Mouse (Mus musculus) forebrain, embryonic 15.5 days (tissue): ENCODE data around the gene Ankrd13a. TPM values are rescaled to one million over a fixed set of nuclear protein-coding genes. Genes with fewer than 3 reads are reported as not detected.

Experiments
- ATAC-seq: fragments of 200-750 bp; cut with Nextera tagmentation; replicated peaks from 2 replicates; pipeline ENCODE4 v1.8.0; 2017; ENCODE audit warnings: mild to moderate bottlenecking, moderate TSS enrichment, moderate library complexity
- H3K27ac ChIP-seq: fragments of 300-500 bp; sonication (generic); replicated peaks from 2 replicates; pipeline ENCODE4 v1.5.1; 2015; ENCODE audit warnings: mild to moderate bottlenecking, inconsistent platforms
- H3K27me3 ChIP-seq: fragments of 300-500 bp; sonication (generic); 2 replicates; pipeline ENCODE4 v1.6.1; 2015; ENCODE audit warnings: inconsistent platforms
- H3K36me3 ChIP-seq: fragments of 300-500 bp; sonication (generic); 2 replicates; pipeline ENCODE4 v1.6.1; 2015; ENCODE audit warnings: mild to moderate bottlenecking, inconsistent platforms
- H3K4me1 ChIP-seq: fragments of 300-500 bp; sonication (generic); 2 replicates; pipeline ENCODE4 v1.6.1; 2015; ENCODE audit warnings: inconsistent platforms
- H3K4me2 ChIP-seq: fragments of 300-500 bp; sonication (generic); replicated peaks from 2 replicates; pipeline ENCODE4 v1.6.1; 2015; ENCODE audit warnings: mild to moderate bottlenecking, inconsistent platforms
- H3K4me3 ChIP-seq: fragments of 300-500 bp; sonication (generic); 2 replicates; pipeline ENCODE4 v1.5.1; 2015; ENCODE audit warnings: mild to moderate bottlenecking, inconsistent platforms
- H3K9ac ChIP-seq: fragments of 300-500 bp; sonication (generic); replicated peaks from 2 replicates; pipeline ENCODE4 v1.6.1; 2015; ENCODE audit warnings: mild to moderate bottlenecking, inconsistent platforms
- H3K9me3 ChIP-seq: fragments of 300-500 bp; sonication (generic); 2 replicates; pipeline ENCODE4 v1.6.1; 2016; ENCODE audit warnings: inconsistent platforms
- WGBS: fragments of 180-500 bp; shearing (Covaris S2); methylation state at CpG from one replicate; pipeline ENCODE4 v1.1.7; 2015; ENCODE audit warnings: mixed read lengths; 5-methylcytosine and 5-hydroxymethylcytosine counted together
- polyA plus RNA-seq: library from polyadenylated mRNA; unstranded; fragments of >200 nt; fragmentation: Nextera tagmentation; extraction: Ambion mirVana; gene quantifications from 2 replicates; pipeline ENCODE4 v1.2.1, GENCODE M21; 2015

Gene Ankrd13a
- polyA plus RNA-seq, 1 experiment from 2014 or later = 32.8 TPM

GRCm38 (mm10) chr5:114769786-114770185 is 4.7 kb upstream of the Ankrd13a start:
- 91% methylated on average over 8 of the region's 8 CpGs for WGBS
- H3K4me2 ChIP-seq = no peak overlapping the region
- no peak overlapping the region for H3K4me3 ChIP-seq
- peaks cover 12% of the 10 kb centered on the region; the same call in 1 of the 2 replicates for H3K36me3 ChIP-seq
- no peak overlapping the region for H3K9ac ChIP-seq
- no peak for ATAC-seq
- H3K9me3 ChIP-seq = no peaks in the 10 kb centered on the region
- H3K27ac ChIP-seq = no peak overlapping the region
- no peaks in the 10 kb centered on the region for H3K27me3 ChIP-seq
- peaks cover 24% of the 10 kb centered on the region for H3K4me1 ChIP-seq

DNA sequence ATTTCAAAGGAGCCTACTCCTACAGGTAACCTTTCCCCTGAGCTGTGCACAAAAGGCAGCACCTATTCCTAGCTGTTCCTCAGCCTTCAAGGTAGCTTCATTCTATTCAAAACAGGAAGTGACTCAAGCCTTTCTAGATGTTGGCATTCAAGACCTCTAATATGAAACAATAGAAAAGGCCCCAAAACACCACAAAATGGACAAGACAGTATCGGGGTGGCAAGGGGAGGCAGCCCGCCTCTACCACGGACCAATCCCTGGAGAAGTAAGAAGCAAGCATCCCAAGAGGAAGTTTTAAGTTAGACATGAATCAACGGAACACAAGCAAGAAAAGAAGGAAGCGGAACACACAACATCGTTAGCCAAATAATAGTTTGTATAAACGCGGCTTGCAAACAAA is 2.7 kb upstream of the Ankrd13a start:
- ATAC-seq = no peak
- Histone ChIP-seq H3K4me2 (peak overlapping the region; percentile 71), H3K27me3 (no peaks in the 10 kb centered on the region), H3K36me3 (no peaks in the 10 kb centered on the region), H3K9ac (no peak overlapping the region), H3K9me3 (no peaks in the 10 kb centered on the region), H3K4me3 (peak overlapping the region; percentile 76), H3K27ac (no peak overlapping the region; the same call in 1 of the 2 replicates), H3K4me1 (peaks cover 40% of the 10 kb centered on the region)
- 50% methylated on average over 8 of the region's 8 CpGs for WGBS

DNA sequence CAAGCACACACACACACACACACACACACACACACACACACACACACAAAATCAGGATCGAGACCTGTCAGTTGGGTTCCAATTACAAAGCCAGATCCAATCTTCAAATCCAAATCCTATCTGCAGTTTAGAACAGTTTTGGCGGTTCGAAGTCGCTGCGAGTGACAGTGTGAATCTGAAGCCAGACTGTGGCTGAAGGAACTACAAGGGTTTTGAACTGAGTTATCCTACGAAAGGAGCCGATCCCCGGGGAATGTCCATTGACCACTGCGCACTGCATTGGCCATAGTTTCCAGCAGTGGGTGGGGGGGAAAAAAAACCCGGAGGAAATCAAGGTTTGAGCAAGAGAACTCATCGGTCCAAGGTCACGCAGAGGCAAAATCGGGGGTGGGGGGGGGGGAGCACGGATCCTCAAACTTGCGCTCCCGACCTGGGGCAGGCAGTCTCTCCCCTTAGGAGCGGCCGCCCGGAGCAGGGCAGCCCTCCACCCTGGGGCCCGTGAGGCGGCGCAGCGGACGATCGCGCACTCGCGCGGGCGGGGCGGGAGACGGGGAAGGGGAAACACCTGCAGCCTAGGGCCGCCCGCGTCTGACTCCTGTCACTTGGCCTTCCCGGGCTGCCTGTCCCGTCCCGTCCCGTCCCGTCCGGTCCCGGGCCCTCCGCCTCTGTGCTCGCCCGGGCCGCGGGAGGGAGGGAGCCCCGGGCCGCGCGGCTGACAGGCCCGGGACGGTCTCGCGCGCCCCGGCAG is 1.8 kb upstream of the Ankrd13a start:
- peak overlapping the region; percentile 95 for H3K27ac ChIP-seq
- no peaks in the 10 kb centered on the region for H3K36me3 ChIP-seq
- H3K4me2 ChIP-seq = peak overlapping the region; percentile 71
- WGBS = under 1% methylated on average over 51 of the region's 57 CpGs
- H3K4me1 ChIP-seq = peaks cover 44% of the 10 kb centered on the region
- peak overlapping the region; percentile 76 for H3K4me3 ChIP-seq
- no peaks in the 10 kb centered on the region for H3K9me3 ChIP-seq
- peak overlapping the region; percentile 95 for H3K9ac ChIP-seq
- no peaks in the 10 kb centered on the region for H3K27me3 ChIP-seq
- peak; percentile 46 for ATAC-seq

GRCm38 (mm10) chr5:114773211-114773710 is 1.2 kb upstream of the Ankrd13a start:
- H3K4me1 ChIP-seq = peaks cover 48% of the 10 kb centered on the region
- H3K27me3 ChIP-seq = no peaks in the 10 kb centered on the region
- peak overlapping the region; percentile 71 for H3K4me2 ChIP-seq
- WGBS = under 1% methylated on average over 28 of the region's 52 CpGs
- ATAC-seq = peak; percentile 78
- H3K9ac ChIP-seq = peak overlapping the region; percentile 95
- H3K9me3 ChIP-seq = no peaks in the 10 kb centered on the region
- H3K27ac ChIP-seq = peak overlapping the region; percentile 95
- H3K36me3 ChIP-seq = no peaks in the 10 kb centered on the region
- H3K4me3 ChIP-seq = peak overlapping the region; percentile 76

DNA sequence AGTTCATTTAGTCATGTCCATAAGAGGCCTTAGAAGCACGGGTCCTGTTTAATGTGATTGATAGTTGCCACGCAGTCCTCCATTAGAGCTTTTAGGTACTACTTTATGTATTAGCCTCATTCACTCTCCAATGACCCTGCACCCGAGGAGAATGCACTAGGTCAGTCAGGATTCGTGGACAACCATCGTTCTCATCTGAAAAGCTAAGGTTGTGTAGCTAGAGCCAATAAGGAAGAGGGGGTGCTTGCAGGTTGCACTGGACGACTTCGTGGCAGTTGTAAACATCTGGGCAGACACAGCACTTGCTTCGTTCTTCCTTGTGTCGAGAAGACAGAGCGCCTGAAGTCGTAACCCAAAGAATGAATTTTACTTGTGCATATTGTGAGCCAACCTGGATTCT is 697 bp upstream of the Ankrd13a start:
- peaks cover 48% of the 10 kb centered on the region for H3K4me1 ChIP-seq
- H3K4me2 ChIP-seq = peak overlapping the region; percentile 71
- peak overlapping the region; percentile 95 for H3K9ac ChIP-seq
- peak overlapping the region; percentile 95 for H3K27ac ChIP-seq
- no peaks in the 10 kb centered on the region for H3K27me3 ChIP-seq
- no peaks in the 10 kb centered on the region for H3K36me3 ChIP-seq
- ATAC-seq = 0 out of 2 replicates have a peak, but pooled peaks have one; percentile 2
- no peaks in the 10 kb centered on the region for H3K9me3 ChIP-seq
- WGBS = 2% methylated on average over 11 of the region's 11 CpGs
- H3K4me3 ChIP-seq = peak overlapping the region; percentile 76

DNA sequence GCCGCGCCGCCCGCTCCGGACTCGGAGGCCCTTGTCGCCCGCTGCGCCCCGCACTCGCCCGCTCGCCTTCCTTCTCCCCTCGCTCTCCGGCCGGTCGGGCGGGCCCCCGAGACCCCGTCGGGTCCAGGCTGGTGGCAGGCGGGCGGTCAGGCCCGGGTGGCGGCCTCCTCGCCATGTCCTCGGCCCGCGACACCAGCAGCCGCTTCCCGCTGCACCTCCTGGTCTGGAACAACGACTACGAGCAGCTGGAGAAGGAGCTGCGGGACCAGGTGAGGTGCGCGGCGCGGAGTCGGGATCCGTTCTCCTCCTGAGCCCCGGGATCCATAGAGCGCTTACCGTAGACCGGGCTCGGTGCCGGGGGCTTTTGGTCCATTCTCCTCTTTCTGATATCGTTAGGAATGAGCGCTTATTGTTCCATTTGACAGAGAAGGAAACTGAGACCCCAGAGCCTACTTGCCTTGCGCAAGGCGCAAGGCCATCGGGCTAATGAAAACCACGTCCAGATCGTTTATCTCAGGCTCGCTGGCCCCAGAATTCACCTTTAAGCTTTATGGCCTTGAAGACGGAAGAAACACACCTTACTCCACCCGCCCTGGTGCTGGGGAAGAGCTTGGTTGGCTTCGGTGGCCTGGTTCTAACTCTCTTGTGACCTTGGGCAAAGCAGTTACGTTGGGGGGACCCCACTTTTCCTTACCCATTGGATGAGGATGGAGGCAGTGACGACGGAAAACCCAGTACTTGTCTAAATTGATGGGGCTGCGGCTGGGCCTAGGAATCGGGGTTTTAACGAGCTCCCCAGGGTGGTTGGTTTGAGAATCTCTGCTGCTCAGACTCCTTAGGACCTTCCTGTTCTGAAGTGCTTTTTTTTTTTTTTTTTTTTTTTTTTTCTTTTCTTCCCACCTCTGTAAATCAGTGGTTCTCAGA is 841 bp downstream of the Ankrd13a start, which contains the start of gene Git2:
Git2 (minus strand) TSS at position 462 of the 924 bp plus-strand sequence.
- ATAC-seq = peak; percentile 4; the same call in 1 of the 2 replicates
- Histone ChIP-seq H3K4me2 (peak within 1 kb of the TSS; percentile 71), H3K9ac (peak within 1 kb of the TSS; percentile 95), H3K9me3 (no peaks in the 10 kb centered on the region), H3K4me1 (peaks cover 45% of the 10 kb centered on the region), H3K4me3 (peak within 1 kb of the TSS; percentile 76), H3K36me3 (no peaks in the 10 kb centered on the region), H3K27me3 (no peaks in the 10 kb centered on the region), H3K27ac (peak within 1 kb of the TSS; percentile 95)
- under 1% methylated on average over 63 of the region's 63 CpGs for WGBS

DNA sequence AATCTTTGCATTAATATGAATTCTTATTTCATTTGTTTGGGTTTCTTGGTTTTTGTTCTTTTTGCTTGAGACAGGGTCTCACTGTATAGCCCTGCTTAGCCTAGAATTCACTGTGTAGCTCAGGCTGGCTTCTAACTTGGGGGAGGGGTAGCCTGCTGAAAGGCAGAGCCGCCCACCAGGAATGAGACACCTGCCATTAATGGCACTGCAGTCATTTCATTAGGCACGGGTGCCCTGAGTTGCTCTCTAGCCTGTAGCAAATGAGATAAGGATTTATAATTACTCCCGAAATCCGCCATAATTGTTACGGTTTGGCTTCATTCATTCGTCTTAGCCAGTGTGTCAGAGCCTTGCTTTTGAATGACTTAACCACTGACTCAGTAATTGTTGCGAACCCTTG is 1.7 kb downstream of the Ankrd13a start:
- H3K9me3 ChIP-seq = no peaks in the 10 kb centered on the region
- H3K27me3 ChIP-seq = no peaks in the 10 kb centered on the region
- H3K4me2 ChIP-seq = peak overlapping the region; percentile 71
- no peaks in the 10 kb centered on the region for H3K36me3 ChIP-seq
- WGBS = 40% methylated on average over 7 of the region's 7 CpGs
- no peak overlapping the region for H3K27ac ChIP-seq
- peak overlapping the region; percentile 95 for H3K9ac ChIP-seq
- H3K4me3 ChIP-seq = peak overlapping the region; percentile 76
- peaks cover 41% of the 10 kb centered on the region for H3K4me1 ChIP-seq
- ATAC-seq = no peak

DNA sequence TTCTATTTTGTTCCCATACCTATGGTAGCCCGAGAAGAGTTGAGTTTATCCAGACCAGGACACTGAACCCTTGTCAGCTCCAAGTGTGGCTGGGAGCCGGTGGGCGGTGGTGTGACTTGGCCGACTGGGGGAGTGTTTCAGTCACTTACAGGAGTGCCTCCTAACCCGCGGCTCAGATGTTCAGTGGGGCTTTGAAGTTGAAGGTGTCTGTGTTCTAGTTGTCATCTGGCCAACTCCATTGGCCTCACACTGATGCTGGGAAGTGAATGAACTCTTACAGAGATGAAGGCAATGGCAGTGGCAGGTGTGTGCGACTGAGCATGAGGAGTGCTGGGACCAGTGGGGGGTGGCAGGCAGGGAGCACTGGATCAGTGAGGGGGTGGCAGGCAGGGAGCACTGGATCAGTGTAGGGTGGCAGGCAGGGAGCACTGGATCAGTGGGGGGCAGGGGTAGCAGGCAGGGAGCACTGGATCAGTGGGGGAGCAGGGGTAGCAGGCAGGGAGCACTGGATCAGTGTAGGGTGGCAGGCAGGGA is 5.5 kb downstream of the Ankrd13a start:
- Histone ChIP-seq H3K9ac (no peak overlapping the region), H3K27ac (no peak overlapping the region), H3K4me1 (peaks cover 24% of the 10 kb centered on the region), H3K9me3 (no peaks in the 10 kb centered on the region), H3K27me3 (no peaks in the 10 kb centered on the region), H3K4me2 (no peak overlapping the region), H3K4me3 (no peak overlapping the region), H3K36me3 (no peaks in the 10 kb centered on the region)
- no peak for ATAC-seq
- WGBS = 80% methylated on average over 7 of the region's 7 CpGs

DNA sequence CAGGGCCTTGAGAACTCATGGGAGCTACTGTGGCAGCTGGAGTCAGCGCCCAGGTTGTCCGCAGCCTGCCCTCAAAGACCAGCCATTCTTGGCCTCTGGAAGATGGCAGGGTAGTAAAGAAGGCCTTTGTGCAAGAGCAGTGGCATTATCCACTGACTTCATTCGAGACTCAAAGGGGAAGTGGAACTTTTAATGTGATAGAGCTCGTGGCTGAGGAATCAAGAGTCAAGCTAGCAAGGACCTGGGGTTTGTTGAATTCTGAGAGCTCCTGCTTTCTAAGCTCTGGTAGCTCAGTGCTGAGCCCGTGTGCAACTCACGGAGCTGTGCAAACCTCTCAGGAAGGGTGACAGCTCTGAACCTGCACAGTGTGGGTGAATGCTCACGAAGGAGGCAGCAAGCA is 6.4 kb downstream of the Ankrd13a start:
- WGBS = 85% methylated on average over 7 of the region's 7 CpGs
- Histone ChIP-seq H3K9ac (no peak overlapping the region), H3K4me1 (peaks cover 17% of the 10 kb centered on the region), H3K4me2 (no peak overlapping the region), H3K4me3 (no peak overlapping the region), H3K27me3 (no peaks in the 10 kb centered on the region), H3K9me3 (no peaks in the 10 kb centered on the region), H3K36me3 (peaks cover under 1% of the 10 kb centered on the region; the same call in 1 of the 2 replicates), H3K27ac (no peak overlapping the region)
- ATAC-seq = no peak

DNA sequence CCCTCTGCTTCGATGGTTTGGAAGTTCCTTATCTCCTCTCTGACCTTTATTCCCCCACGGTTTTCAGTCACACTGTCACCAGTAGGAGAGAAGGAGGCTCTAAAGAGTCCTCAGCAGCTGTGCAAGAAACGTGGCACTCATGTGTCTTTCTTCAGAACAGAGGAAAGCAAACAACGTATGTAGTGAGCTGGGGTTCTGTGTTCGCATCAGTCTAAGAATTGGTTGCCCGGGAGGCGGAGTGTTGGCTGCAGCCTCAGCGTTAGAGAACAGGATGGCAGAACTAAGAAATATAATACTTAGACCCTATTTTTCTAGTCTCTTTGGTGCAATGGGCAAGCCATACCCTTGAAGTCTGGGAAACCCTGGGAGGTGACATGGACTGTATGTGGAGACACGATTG is 8.5 kb downstream of the Ankrd13a start:
- Histone ChIP-seq H3K36me3 (peaks cover 8% of the 10 kb centered on the region; the same call in 1 of the 2 replicates), H3K4me3 (no peak overlapping the region), H3K9me3 (no peaks in the 10 kb centered on the region), H3K4me2 (no peak overlapping the region), H3K27ac (no peak overlapping the region), H3K9ac (no peak overlapping the region), H3K4me1 (peaks cover under 1% of the 10 kb centered on the region), H3K27me3 (no peaks in the 10 kb centered on the region)
- ATAC-seq = no peak
- WGBS = 89% methylated on average over 9 of the region's 9 CpGs

DNA sequence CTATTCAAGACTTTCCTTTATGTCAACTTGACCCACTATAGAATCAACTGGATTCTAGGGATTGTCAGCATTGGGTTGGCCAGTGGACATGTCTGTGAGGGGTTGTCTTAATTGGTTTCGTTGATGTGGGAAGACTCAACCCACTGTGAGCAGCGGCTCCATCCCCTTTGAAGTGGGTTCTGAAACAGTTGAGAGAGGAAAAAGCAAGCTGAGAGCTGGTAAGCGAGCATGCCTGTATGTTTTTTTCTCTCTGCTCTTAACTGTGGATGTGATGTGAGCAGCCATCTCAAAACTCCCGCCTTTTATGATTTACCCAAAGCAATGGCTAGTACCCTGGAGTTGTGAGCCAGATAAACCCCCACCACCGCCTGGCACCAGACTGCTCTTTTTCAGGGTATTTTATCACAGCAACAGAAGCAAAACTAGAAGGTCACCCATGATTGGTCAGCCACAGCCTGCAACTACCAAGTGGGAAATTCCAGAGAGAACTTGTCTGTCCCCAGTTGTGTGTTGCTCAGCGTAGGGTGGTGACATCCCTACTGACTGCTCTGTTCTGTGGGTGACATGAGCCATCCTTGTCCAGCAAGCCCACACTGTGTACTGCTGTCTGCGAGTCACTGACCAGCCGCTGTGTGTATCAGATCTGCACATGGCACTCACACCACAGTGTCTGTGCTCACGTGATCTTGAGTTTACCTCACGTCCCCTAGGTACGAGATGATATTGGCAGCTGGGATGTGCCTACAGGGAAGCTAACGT is 9.1 kb downstream of the Ankrd13a start:
- Histone ChIP-seq H3K9ac (no peak overlapping the region), H3K27me3 (no peaks in the 10 kb centered on the region), H3K4me2 (no peak overlapping the region), H3K4me1 (no peaks in the 10 kb centered on the region; the same call in none of the 2 replicates), H3K4me3 (no peak overlapping the region), H3K36me3 (peaks cover 12% of the 10 kb centered on the region; the same call in 1 of the 2 replicates), H3K9me3 (no peaks in the 10 kb centered on the region), H3K27ac (no peak overlapping the region)
- ATAC-seq = no peak
- WGBS = 82% methylated on average over 12 of the region's 12 CpGs
